In the genomic region with DNA sequence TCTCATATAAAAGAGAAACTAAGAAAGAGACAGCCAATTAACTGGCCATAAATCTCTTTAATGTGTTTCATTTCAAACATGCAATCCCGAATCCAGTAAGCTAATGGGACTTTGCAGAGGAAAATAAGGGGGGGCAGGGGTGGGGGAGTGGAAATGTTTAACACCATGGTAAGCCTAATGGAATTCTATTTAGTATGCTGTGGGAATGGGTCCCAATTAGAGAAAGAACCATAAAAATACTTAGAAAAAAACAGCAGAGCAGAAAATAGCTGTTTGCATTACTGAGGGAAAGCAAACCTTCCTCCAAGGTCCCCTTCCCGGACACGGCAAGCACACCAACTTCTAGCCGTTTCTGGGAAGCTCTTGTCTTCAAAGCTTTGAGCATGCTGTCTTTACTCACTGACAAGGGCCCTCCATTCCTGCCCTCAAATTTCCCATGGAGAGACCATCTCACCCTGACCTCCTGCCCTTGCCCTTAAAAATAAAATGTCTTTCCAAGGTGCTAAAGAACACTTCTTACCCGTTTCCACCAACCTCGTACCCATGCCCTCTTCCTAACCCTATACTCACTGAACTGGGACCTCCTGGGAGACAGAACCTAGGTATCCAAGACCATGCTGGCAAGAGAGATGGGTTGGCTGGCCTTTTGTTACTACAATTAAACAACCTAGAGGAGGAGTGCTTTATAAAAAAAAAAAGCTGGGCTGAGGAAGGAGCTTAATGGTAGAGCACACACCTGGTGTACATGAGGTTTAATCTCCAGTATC, we compare ENCODE assay signal across 17 mouse cellular contexts. TPM values are rescaled to one million over a fixed set of nuclear protein-coding genes. Genes with fewer than 3 reads are reported as not detected.
A peak's percentile ranks its signal among the peaks of the same experiment; 100 is the strongest.
DNase-seq lines count a peak whose midpoint lies in the region; ATAC-seq and TF ChIP-seq lines count a peak whose summit lies in the region.
"Had no signal": no experiment of that assay in that cellular context is flagged by ENCODE, and none has a peak within 500 bp of the region (broad histone marks: within the 10 kb centered on the region; RNA-seq: fewer than 3 reads in every experiment).

No protein-coding gene starts in this region.

- no peak overlapping the region for H3K4me2 ChIP-seq in hindbrain, embryonic 14.5 days (replicated peaks)
- no peak overlapping the region for H3K4me2 ChIP-seq in hindbrain, embryonic 11.5 days (replicated peaks; ENCODE audit: low read depth, low read length)
- H3K4me2 ChIP-seq: heart, embryonic 15.5 days; hindbrain, embryonic 15.5 days had no signal

- no peak overlapping the region for H3K4me3 ChIP-seq in hindbrain, embryonic 14.5 days (replicated peaks; ENCODE audit: low read length)
- no peak overlapping the region for H3K4me3 ChIP-seq in hindbrain, embryonic 11.5 days (ENCODE audit: low read depth, low read length)
- no peak overlapping the region for H3K4me3 ChIP-seq in testis, adult 2 months (ENCODE audit: control insufficient read depth, low read depth, low read length)
- no peak overlapping the region for H3K4me3 ChIP-seq in embryonic facial prominence, embryonic 10.5 days
- H3K4me3 ChIP-seq: heart, embryonic 15.5 days; hindbrain, embryonic 15.5 days had no signal

- H3K4me1 ChIP-seq in hindbrain, embryonic 14.5 days (replicated peaks; ENCODE audit: control insufficient read depth, insufficient read depth, low read length), result no peaks in the 10 kb centered on the region
- H3K4me1 ChIP-seq in hindbrain, embryonic 11.5 days (replicated peaks; ENCODE audit: control insufficient read depth, insufficient read depth, low read length), result no peaks in the 10 kb centered on the region
- no peaks in the 10 kb centered on the region for H3K4me1 ChIP-seq in testis, adult 2 months (ENCODE audit: control insufficient read depth, insufficient read depth, low read length)
- H3K4me1 ChIP-seq in embryonic facial prominence, embryonic 10.5 days, result no peaks in the 10 kb centered on the region
- H3K4me1 ChIP-seq: heart, embryonic 15.5 days; hindbrain, embryonic 15.5 days had no signal

- TF ChIP-seq POLR2A in testis, adult 2 months (IDR thresholded peaks at IDR 0.05; ENCODE audit: control insufficient read depth, low read depth, low read length), result no peak

- no peaks in the 10 kb centered on the region for H3K27me3 ChIP-seq in hindbrain, embryonic 14.5 days (ENCODE audit: control insufficient read depth, insufficient read depth, low read length)
- H3K27me3 ChIP-seq in hindbrain, embryonic 11.5 days (ENCODE audit: control insufficient read depth, insufficient read depth, low read length), result no peaks in the 10 kb centered on the region
- H3K27me3 ChIP-seq in testis, adult 2 months (ENCODE audit: control insufficient read depth, insufficient read depth, low read length), result no peaks in the 10 kb centered on the region
- no peaks in the 10 kb centered on the region for H3K27me3 ChIP-seq in embryonic facial prominence, embryonic 10.5 days (replicated peaks; ENCODE audit: low read depth, poor library complexity, severe bottlenecking)
- H3K27me3 ChIP-seq: heart, embryonic 15.5 days; hindbrain, embryonic 15.5 days had no signal

- peak; percentile 64; the same call in 1 of the 2 replicates for ATAC-seq in hindbrain, embryonic 14.5 days (ENCODE audit: low FRiP score)
- no peak for ATAC-seq in hindbrain, embryonic 11.5 days (ENCODE audit: low FRiP score)
- ATAC-seq in granulocyte monocyte progenitor cell, adult 5-6 weeks (replicated peaks; ENCODE audit: poor library complexity, severe bottlenecking), result no peak

- no peaks in the 10 kb centered on the region for H3K9me3 ChIP-seq in hindbrain, embryonic 14.5 days (ENCODE audit: control insufficient read depth, low read length)
- H3K9me3 ChIP-seq in hindbrain, embryonic 11.5 days (ENCODE audit: control insufficient read depth, low read length), result no peaks in the 10 kb centered on the region
- H3K9me3 ChIP-seq in embryonic facial prominence, embryonic 10.5 days, result no peaks in the 10 kb centered on the region
- H3K9me3 ChIP-seq: heart, embryonic 15.5 days; hindbrain, embryonic 15.5 days had no signal

- H3K9ac ChIP-seq in hindbrain, embryonic 14.5 days, result no peak overlapping the region
- H3K9ac ChIP-seq in hindbrain, embryonic 11.5 days (ENCODE audit: low read depth, low read length), result no peak overlapping the region
- H3K9ac ChIP-seq: heart, embryonic 15.5 days; hindbrain, embryonic 15.5 days; liver, embryonic 14.5 days had no signal

- TF ChIP-seq CTCF in testis, adult 2 months (IDR thresholded peaks at IDR 0.05; ENCODE audit: control insufficient read depth, insufficient read depth, insufficient replicate concordance, low read depth, low read length), result no peak

- no peak overlapping the region for H3K27ac ChIP-seq in hindbrain, embryonic 14.5 days
- no peak overlapping the region for H3K27ac ChIP-seq in hindbrain, embryonic 11.5 days (ENCODE audit: low read depth, low read length)
- H3K27ac ChIP-seq in testis, adult 2 months (ENCODE audit: control insufficient read depth, insufficient read depth, low read depth, low read length), result peak overlapping the region; percentile 60; the same call in 1 of the 2 replicates
- no peak overlapping the region for H3K27ac ChIP-seq in embryonic facial prominence, embryonic 10.5 days (replicated peaks)
- H3K27ac ChIP-seq: heart, embryonic 15.5 days; hindbrain, embryonic 15.5 days; liver, embryonic 14.5 days had no signal

- no peaks in the 10 kb centered on the region for H3K36me3 ChIP-seq in hindbrain, embryonic 14.5 days (replicated peaks; ENCODE audit: control insufficient read depth, insufficient read depth)
- H3K36me3 ChIP-seq in hindbrain, embryonic 11.5 days (ENCODE audit: control insufficient read depth, insufficient read depth, low read length), result no peaks in the 10 kb centered on the region
- no peaks in the 10 kb centered on the region for H3K36me3 ChIP-seq in testis, adult 2 months (ENCODE audit: control insufficient read depth, insufficient read depth, low read length)
- H3K36me3 ChIP-seq in embryonic facial prominence, embryonic 10.5 days (replicated peaks), result no peaks in the 10 kb centered on the region
- H3K36me3 ChIP-seq: heart, embryonic 15.5 days; hindbrain, embryonic 15.5 days had no signal

- no peak for DNase-seq in hindbrain, embryonic 14.5 days (ENCODE audit: low spot score)
- no peak for DNase-seq in hindbrain, embryonic 11.5 days (ENCODE audit: low spot score)
- no peak for DNase-seq in testis, postnatal 10 days (ENCODE audit: low spot score)
- DNase-seq in kidney, postnatal 10 days, result peak; percentile 11
- no peak for DNase-seq in embryonic facial prominence, embryonic 10.5 days (ENCODE audit: low spot score)
- no peak for DNase-seq in cerebellum, postnatal 25 days
- DNase-seq: B cell, adult 2 months; cerebellum, adult 18-20 months; heart, adult 18-20 months; lung, postnatal 10 days; right cerebral cortex, postnatal 14 days had no signal

- 60% methylated on average over 6 of the region's 6 CpGs for WGBS in hindbrain, embryonic 14.5 days
- WGBS in hindbrain, embryonic 11.5 days, result 75% methylated on average over 6 of the region's 6 CpGs
- WGBS in embryonic facial prominence, embryonic 10.5 days, result 84% methylated on average over 6 of the region's 6 CpGs

RNA-seq across cellular contexts. Expression of a gene that starts 42.0 kb away (rescaled TPM):
- 0.25 TPM in 2 replicates for polyA plus RNA-seq in hindbrain, embryonic 14.5 days (2014; fragmentation: Nextera tagmentation; extraction: Ambion mirVana)
- 0.15 TPM in 2 replicates for polyA plus RNA-seq in hindbrain, embryonic 11.5 days (2014; fragmentation: Nextera tagmentation; extraction: Ambion mirVana)
- polyA plus RNA-seq in testis, adult 2 months (2012; rRNA removed), result 4.0 and 5.4 TPM in 2 replicates
- 0.03 and 0.06 TPM in 2 replicates for polyA plus RNA-seq in embryonic facial prominence, embryonic 10.5 days (2016; fragmentation: Nextera tagmentation; extraction: Ambion mirVana)
- not detected in 2 replicates for total RNA-seq in granulocyte monocyte progenitor cell, adult 5-6 weeks (2014; fragmentation: Nextera tagmentation)
- not detected in 2 replicates for total RNA-seq in granulocyte monocyte progenitor cell, adult 5-6 weeks (2017)
- total RNA-seq: megakaryocyte-erythroid progenitor cell, adult 5-6 weeks had no signal

RNA-seq across cellular contexts. Expression of a gene that starts 42.1 kb away (rescaled TPM):
- polyA plus RNA-seq in hindbrain, embryonic 14.5 days (2014; fragmentation: Nextera tagmentation; extraction: Ambion mirVana), result 0.33 and 0.48 TPM in 2 replicates
- 0.09 and 0.15 TPM in 2 replicates for polyA plus RNA-seq in hindbrain, embryonic 11.5 days (2014; fragmentation: Nextera tagmentation; extraction: Ambion mirVana)
- 5.3 and 7.9 TPM in 2 replicates for polyA plus RNA-seq in testis, adult 2 months (2012; rRNA removed)
- 0.08 and 0.12 TPM in 2 replicates for polyA plus RNA-seq in embryonic facial prominence, embryonic 10.5 days (2016; fragmentation: Nextera tagmentation; extraction: Ambion mirVana)
- not detected in 2 replicates for total RNA-seq in granulocyte monocyte progenitor cell, adult 5-6 weeks (2014; fragmentation: Nextera tagmentation)
- total RNA-seq in granulocyte monocyte progenitor cell, adult 5-6 weeks (2017), result not detected in 2 replicates
- total RNA-seq: megakaryocyte-erythroid progenitor cell, adult 5-6 weeks had no signal
